In the genomic region with DNA sequence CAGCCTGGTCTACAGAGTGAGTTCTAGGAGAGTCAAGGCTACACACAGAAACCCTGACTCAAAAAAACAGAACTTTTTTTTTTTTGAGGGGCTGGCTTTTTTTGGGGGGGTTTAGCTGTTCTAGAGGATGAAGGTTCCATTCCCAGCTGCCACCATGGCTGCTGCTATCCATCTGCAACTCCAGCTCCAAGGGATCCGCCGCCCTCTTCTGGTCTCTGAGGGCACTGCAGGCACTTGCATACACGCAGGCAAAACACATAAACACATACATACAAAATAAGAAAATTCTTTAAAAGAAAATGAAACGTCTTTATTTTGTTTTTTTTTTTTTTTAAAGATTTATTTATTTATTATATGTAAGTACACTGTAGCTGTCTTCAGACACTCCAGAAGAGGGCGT, we compare ENCODE assay signal across 8 mouse cellular contexts. TPM values are rescaled to one million over a fixed set of nuclear protein-coding genes. Genes with fewer than 3 reads are reported as not detected.
DNase-seq lines count a peak whose midpoint lies in the region; ATAC-seq and TF ChIP-seq lines count a peak whose summit lies in the region.
"Had no signal": no experiment of that assay in that cellular context is flagged by ENCODE, and none has a peak within 500 bp of the region (broad histone marks: within the 10 kb centered on the region; RNA-seq: fewer than 3 reads in every experiment).

No protein-coding gene starts in this region.

- DNase-seq in kidney, adult 2 months: peak; percentile 61
- DNase-seq in CH12.LX (ENCODE audit: extremely low read depth): peak; percentile 46
- peak; percentile 82 for DNase-seq in R1 (ENCODE audit: low read depth, low spot score)
- DNase-seq in lung, postnatal 10 days: peak; percentile 77
- peak; percentile 53 for DNase-seq in testis, postnatal 14 days (ENCODE audit: low spot score)

- TF ChIP-seq EP300 in CH12.LX (IDR thresholded peaks at IDR 0.05; ENCODE audit: low read length): no peak

- no peaks in the 10 kb centered on the region for H3K27me3 ChIP-seq in kidney, adult 2 months (replicated peaks; ENCODE audit: control insufficient read depth, insufficient read depth, low read length)
- no peaks in the 10 kb centered on the region for H3K27me3 ChIP-seq in kidney, embryonic 15.5 days
- H3K27me3 ChIP-seq in CH12.LX (replicated peaks): no peaks in the 10 kb centered on the region

- peak; percentile 54 for TF ChIP-seq RAD21 in CH12.LX (IDR thresholded peaks at IDR 0.05; ENCODE audit: low read depth, low read length)

- in situ Hi-C loops in CH12.LX (cut with MboI; ENCODE audit: low pct_ligation_motif_present, low pct_unique_long_range_greater_than_20kb, low sequenced_read_pairs): no loop called here

- 57% methylated on average over 5 of the region's 5 CpGs for WGBS in kidney, adult 2 months
- 57% methylated on average over 5 of the region's 5 CpGs for WGBS in kidney, embryonic 15.5 days

- H3K4me3 ChIP-seq in kidney, adult 2 months (ENCODE audit: insufficient read depth, low read depth, low read length): no peak overlapping the region
- no peak overlapping the region for H3K4me3 ChIP-seq in kidney, embryonic 15.5 days (replicated peaks)
- no peak overlapping the region for H3K4me3 ChIP-seq in CH12.LX (replicated peaks in 1 of 3; ENCODE audit: low read depth in 2 of 3, low read length in 2 of 3, poor library complexity in 1 of 3)

- peak; percentile 69 for TF ChIP-seq CTCF in kidney, adult 2 months (conservative IDR thresholded peaks at IDR 0.05; ENCODE audit: insufficient read depth, insufficient read length, low read depth, low read length)
- peak; percentile 13 to 65; a peak in 2 of 4 replicates for TF ChIP-seq CTCF in CH12.LX (conservative IDR thresholded peaks at IDR 0.05 in 1 of 2, IDR thresholded peaks at IDR 0.05 in 1 of 2; ENCODE audit: low read depth in 2 of 2, low read length in 2 of 2)

- H3K9me3 ChIP-seq in kidney, embryonic 15.5 days (replicated peaks): 0 out of 2 replicates have a peak, but pooled peaks cover 3% of the 10 kb centered on the region
- peaks cover 6% of the 10 kb centered on the region for H3K9me3 ChIP-seq in CH12.LX (replicated peaks; ENCODE audit: low read length)

- TF ChIP-seq POLR2A in kidney, adult 2 months (IDR thresholded peaks at IDR 0.05; ENCODE audit: low read depth, low read length): no peak
- TF ChIP-seq POLR2A in CH12.LX (IDR thresholded peaks at IDR 0.05; ENCODE audit: low read depth, low read length): no peak

- H3K79me2 ChIP-seq in CH12.LX (replicated peaks; ENCODE audit: control insufficient read depth, extremely low read depth, insufficient read depth, poor library complexity, severe bottlenecking): no peaks in the 10 kb centered on the region

- H3K4me2 ChIP-seq in kidney, embryonic 15.5 days: no peak overlapping the region
- H3K4me2 ChIP-seq in CH12.LX (ENCODE audit: insufficient read depth, low read depth, poor library complexity, severe bottlenecking): no peak overlapping the region

- dilution Hi-C loops in CH12.LX (cut with MboI; ENCODE audit: extremely low pct_ligation_motif_present, extremely low pct_unique_long_range_greater_than_20kb, low sequenced_read_pairs): no loop called here

- ATAC-seq in kidney, embryonic 15.5 days (replicated peaks; ENCODE audit: low FRiP score): no peak
- ATAC-seq in erythroblast, adult 5-6 weeks (replicated peaks; ENCODE audit: low FRiP score, poor library complexity, severe bottlenecking): peak; percentile 81

- H3K36me3 ChIP-seq in kidney, adult 2 months (ENCODE audit: control insufficient read depth, insufficient read depth, low read length): no peaks in the 10 kb centered on the region
- no peaks in the 10 kb centered on the region for H3K36me3 ChIP-seq in kidney, embryonic 15.5 days
- peaks cover 0 to 3% of the 10 kb centered on the region in 2 experiments for H3K36me3 ChIP-seq in CH12.LX (replicated peaks in 1 of 2; ENCODE audit: control insufficient read depth in 1 of 2, insufficient read depth in 1 of 2, low read length in 1 of 2)

- no peaks in the 10 kb centered on the region for H3K4me1 ChIP-seq in kidney, adult 2 months (ENCODE audit: control insufficient read depth, insufficient read depth, low read length)
- peaks cover 4% of the 10 kb centered on the region; the same call in 1 of the 2 replicates for H3K4me1 ChIP-seq in kidney, embryonic 15.5 days
- H3K4me1 ChIP-seq in CH12.LX (ENCODE audit: control insufficient read depth in 1 of 2, insufficient read depth in 2 of 2): no peaks in the 10 kb centered on the region

- no peak overlapping the region for H3K27ac ChIP-seq in kidney, adult 2 months (ENCODE audit: insufficient read depth, low read depth, low read length)
- no peak overlapping the region for H3K27ac ChIP-seq in kidney, embryonic 15.5 days
- H3K27ac ChIP-seq in CH12.LX (ENCODE audit: insufficient read depth, low read depth): no peak overlapping the region
- H3K27ac ChIP-seq: macrophage had no signal

- H3K9ac ChIP-seq in kidney, embryonic 15.5 days: no peak overlapping the region
- H3K9ac ChIP-seq in CH12.LX (ENCODE audit: insufficient read depth, low read depth): no peak overlapping the region

TF ChIP-seq in CH12.LX, 34 proteins besides CTCF, POLR2A, EP300 and RAD21:
- TF ChIP-seq SMC3 (IDR thresholded peaks at IDR 0.05; ENCODE audit: low read depth, low read length): peak; percentile 53
- no peak for TF ChIP-seq POLR2AphosphoS2 (IDR thresholded peaks at IDR 0.05; ENCODE audit: low read depth, low read length)

RNA-seq across cellular contexts. Expression of gene Eif4h, which starts 11.6 kb away (rescaled TPM):
- polyA plus RNA-seq in kidney, adult 2 months (2012; rRNA removed): 192 and 218 TPM in 2 replicates
- 435 and 459 TPM in 2 replicates for polyA plus RNA-seq in kidney, embryonic 15.5 days (2015; fragmentation: Nextera tagmentation; extraction: Ambion mirVana)
- total RNA-seq in CH12.LX (2012; rRNA removed) (408 and 445 TPM in 2 replicates), CH12.LX (2014; rRNA removed) (432 and 470 TPM in 2 replicates)
- polyA plus RNA-seq in CH12.LX (2012; ENCODE audit: insufficient read length, low read depth): 391 and 417 TPM in 2 replicates
- total RNA-seq in erythroblast, adult 5-6 weeks (2015; ENCODE audit: low replicate concordance): 63.7 and 79.4 TPM in 2 replicates
- total RNA-seq in erythroblast, adult 5-6 weeks (2017; ENCODE audit: low replicate concordance): 93.5 and 98.1 TPM in 2 replicates

RNA-seq across cellular contexts. Expression of gene Lat2, which starts 36.1 kb away (rescaled TPM):
- polyA plus RNA-seq in kidney, adult 2 months (2012; rRNA removed): 1.8 and 3.3 TPM in 2 replicates
- polyA plus RNA-seq in kidney, embryonic 15.5 days (2015; fragmentation: Nextera tagmentation; extraction: Ambion mirVana): 3.2 and 3.4 TPM in 2 replicates
- 89.7 and 100 TPM in 2 replicates for total RNA-seq in CH12.LX (2012; rRNA removed)
- total RNA-seq in CH12.LX (2014; rRNA removed): 121 and 130 TPM in 2 replicates
- 108 and 112 TPM in 2 replicates for polyA plus RNA-seq in CH12.LX (2012; ENCODE audit: insufficient read length, low read depth)
- total RNA-seq in erythroblast, adult 5-6 weeks (2015; ENCODE audit: low replicate concordance): 1.5 and 5.0 TPM in 2 replicates
- total RNA-seq in erythroblast, adult 5-6 weeks (2017; ENCODE audit: low replicate concordance): 7.5 and 10.9 TPM in 2 replicates

RNA-seq across cellular contexts. Expression of gene Limk1, which starts 37.5 kb away (rescaled TPM):
- 7.3 and 7.9 TPM in 2 replicates for polyA plus RNA-seq in kidney, adult 2 months (2012; rRNA removed)
- 4.9 and 5.9 TPM in 2 replicates for polyA plus RNA-seq in kidney, embryonic 15.5 days (2015; fragmentation: Nextera tagmentation; extraction: Ambion mirVana)
- 10.8 and 11.5 TPM in 2 replicates for total RNA-seq in CH12.LX (2012; rRNA removed)
- 6.4 and 7.2 TPM in 2 replicates for total RNA-seq in CH12.LX (2014; rRNA removed)
- polyA plus RNA-seq in CH12.LX (2012; ENCODE audit: insufficient read length, low read depth): 24.5 and 27.7 TPM in 2 replicates
- total RNA-seq in erythroblast, adult 5-6 weeks (2015; ENCODE audit: low replicate concordance): 0.19 and 2.1 TPM in 2 replicates
- total RNA-seq in erythroblast, adult 5-6 weeks (2017; ENCODE audit: low replicate concordance): 2.1 and 3.6 TPM in 2 replicates

Comparison
In these comparisons a context has a peak if more than half of its experiments do, and no peak if none do; other contexts are left out.
1. RNA of gene Lat2, which starts 36.1 kb away (polyA plus RNA-seq): 108 to 112 TPM in CH12.LX; 1.8 to 3.3 TPM in kidney, adult 2 months and 3.2 to 3.4 TPM in kidney, embryonic 15.5 days; every median in the first group is over 10 times any median in the second.
2. Peak in every context shown above with its lines, with median percentiles within 50 percentile points of each other: DNase-seq.